Mouse (Mus musculus) ZHBTc4 (cell line): ENCODE measurements around the gene Bcat1.

Experiments
- DNase-seq: peaks from one replicate; pipeline ENCODE4 v3.0.0-alpha.2; 2011; ENCODE audit warnings: low read depth, low spot score

The Bcat1 gene

DNA sequence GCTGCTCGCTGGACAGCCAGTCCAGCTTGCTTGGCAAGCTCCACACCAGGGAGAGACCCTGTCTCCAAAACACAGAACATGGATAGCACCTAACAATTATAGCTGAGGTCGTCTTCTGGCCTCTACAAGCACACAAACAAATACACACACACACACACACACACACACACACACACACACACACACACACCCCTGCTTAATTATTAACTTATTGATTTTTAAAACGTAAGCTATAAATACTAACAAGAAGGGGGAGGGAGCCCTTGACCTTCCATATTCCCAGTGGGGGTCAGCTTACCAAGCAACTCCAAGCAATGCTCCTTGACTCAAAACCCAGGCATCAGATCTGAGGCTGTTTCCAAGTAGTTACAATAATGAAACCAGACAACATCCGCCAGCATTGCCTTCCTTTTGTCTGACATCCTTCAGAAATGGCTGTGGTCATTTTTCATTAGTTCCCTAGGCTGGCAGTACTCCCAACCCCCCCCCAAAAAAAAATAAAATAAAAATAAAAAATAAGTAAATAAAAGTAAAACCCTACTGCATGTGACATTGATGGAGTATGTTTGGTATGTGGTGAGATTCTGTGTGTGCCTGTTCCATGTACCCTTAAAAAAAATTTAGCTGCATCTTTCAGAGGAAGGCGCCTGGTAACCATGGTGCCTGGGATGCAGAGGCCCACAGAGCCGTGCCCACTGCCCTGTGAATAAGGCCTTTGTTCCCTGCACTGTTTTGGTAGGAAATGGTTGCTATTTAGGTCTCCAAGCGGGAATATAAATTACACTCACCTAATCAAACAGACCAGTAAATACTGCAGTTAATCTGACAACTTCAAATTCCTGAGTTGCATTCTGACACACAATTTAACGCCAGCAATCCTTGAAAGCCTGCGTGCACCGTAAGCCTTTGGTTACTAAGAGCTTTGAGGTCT lies 131.3 kb downstream of the Bcat1 start:
- no peak for DNase-seq
